Mouse (Mus musculus) macrophage (primary cell): ENCODE data around the gene Stat5b. TPM values are rescaled to one million over a fixed set of nuclear protein-coding genes. Genes with fewer than 3 reads are reported as not detected.

Source experiments
- H3K27ac ChIP-seq: fragments of 350-480 bp; formaldehyde crosslinking; 2 replicates; pipeline ENCODE4 v1.9.0; 2021
- H3K36me3 ChIP-seq: fragments of 350-480 bp; formaldehyde crosslinking; 2 replicates; pipeline ENCODE4 v1.9.0; 2021; ENCODE audit errors: inconsistent target
- H3K4me3 ChIP-seq: fragments of 350-480 bp; formaldehyde crosslinking; 2 replicates; pipeline ENCODE4 v1.9.0; 2021; ENCODE audit errors: inconsistent target
- H3K79me2 ChIP-seq: fragments of 350-480 bp; formaldehyde crosslinking; 2 replicates; pipeline ENCODE4 v1.9.0; 2021; ENCODE audit errors: inconsistent target
- WGBS: methylation state at CpG from one replicate; pipeline ENCODE4 v1.1.7; 2026; ENCODE audit warnings: inconsistent platforms; ENCODE audit not compliant: missing documents; 5-methylcytosine and 5-hydroxymethylcytosine counted together
- polyA plus RNA-seq: library from polyadenylated mRNA; stranded (reverse); fragments of 250-400 nt; gene quantifications from 3 replicates; pipeline ENCODE4 v1.2.4, GENCODE M21; 2018; ENCODE audit warnings: inconsistent platforms

The Stat5b gene
- polyA plus RNA-seq, 1 experiment from 2014 or later: 16.7 TPM

- Histone ChIP-seq H3K79me2 (no peaks in the 10 kb centered on the region), H3K4me3 (no peak overlapping the region), H3K36me3 (peaks cover 85% of the 10 kb centered on the region), H3K27ac (no peak overlapping the region)
- 91% methylated on average over 8 of the region's 8 CpGs for WGBS
Measured at GRCm38 (mm10) chr11:100886188-100886740, 35.7 kb upstream of the Stat5b start.

GRCm38 (mm10) chr11:100885472-100885871 is 34.9 kb upstream of the Stat5b start:
- H3K27ac ChIP-seq: no peak overlapping the region
- H3K79me2 ChIP-seq: no peaks in the 10 kb centered on the region
- no peak overlapping the region for H3K4me3 ChIP-seq
- H3K36me3 ChIP-seq: peaks cover 83% of the 10 kb centered on the region

- H3K27ac ChIP-seq: no peak overlapping the region
- WGBS: 95% methylated on average over 10 of the region's 10 CpGs
Measured at GRCm38 (mm10) chr11:100883640-100884039, 33.1 kb upstream of the Stat5b start.

GRCm38 (mm10) chr11:100879321-100880078 is 29.0 kb upstream of the Stat5b start:
- 90% methylated on average over 11 of the region's 15 CpGs for WGBS
- no peak overlapping the region for H3K27ac ChIP-seq
- peaks cover 67% of the 10 kb centered on the region for H3K36me3 ChIP-seq
- H3K4me3 ChIP-seq: no peak overlapping the region
- no peaks in the 10 kb centered on the region for H3K79me2 ChIP-seq

More at GRCm38 (mm10) chr11:100883640-100884039, 33.1 kb upstream of the Stat5b start:
- Histone ChIP-seq H3K79me2 (no peaks in the 10 kb centered on the region), H3K4me3 (no peak overlapping the region), H3K36me3 (peaks cover 79% of the 10 kb centered on the region)

GRCm38 (mm10) chr11:100875761-100876160 is 25.2 kb upstream of the Stat5b start:
- no peak overlapping the region for H3K4me3 ChIP-seq
- H3K79me2 ChIP-seq: no peaks in the 10 kb centered on the region
- 100% methylated on average over 3 of the region's 3 CpGs for whole genome bisulfite sequencing
- H3K27ac ChIP-seq: no peak overlapping the region
- H3K36me3 ChIP-seq: peaks cover 58% of the 10 kb centered on the region

GRCm38 (mm10) chr11:100870968-100871350 is 20.4 kb upstream of the Stat5b start:
- Histone ChIP-seq H3K27ac (no peak overlapping the region), H3K79me2 (no peaks in the 10 kb centered on the region), H3K36me3 (peaks cover 54% of the 10 kb centered on the region), H3K4me3 (no peak overlapping the region)
- 94% methylated on average over 8 of the region's 8 CpGs for WGBS

GRCm38 (mm10) chr11:100870256-100870967 is 19.9 kb upstream of the Stat5b start:
- Histone ChIP-seq H3K79me2 (no peaks in the 10 kb centered on the region), H3K27ac (no peak overlapping the region), H3K4me3 (no peak overlapping the region), H3K36me3 (peaks cover 53% of the 10 kb centered on the region)
- 89% methylated on average over 10 of the region's 10 CpGs for WGBS

- Histone ChIP-seq H3K4me3 (no peak overlapping the region), H3K36me3 (peaks cover 62% of the 10 kb centered on the region), H3K27ac (no peak overlapping the region), H3K79me2 (peaks cover 8% of the 10 kb centered on the region; the same call in 1 of the 2 replicates)
- 49% methylated on average over 7 of the region's 7 CpGs for WGBS
Measured at GRCm38 (mm10) chr11:100865618-100866017, 15.1 kb upstream of the Stat5b start.

GRCm38 (mm10) chr11:100863141-100863540 is 12.6 kb upstream of the Stat5b start:
- H3K79me2 ChIP-seq: peaks cover 8% of the 10 kb centered on the region; the same call in 1 of the 2 replicates
- WGBS: 87% methylated on average over 10 of the region's 10 CpGs
- peaks cover 45% of the 10 kb centered on the region for H3K36me3 ChIP-seq
- no peak overlapping the region for H3K27ac ChIP-seq
- no peak overlapping the region for H3K4me3 ChIP-seq

GRCm38 (mm10) chr11:100861836-100862235 is 11.3 kb upstream of the Stat5b start:
- Histone ChIP-seq H3K79me2 (peaks cover 8% of the 10 kb centered on the region; the same call in 1 of the 2 replicates), H3K36me3 (peaks cover 33% of the 10 kb centered on the region), H3K4me3 (no peak overlapping the region), H3K27ac (no peak overlapping the region)
- 81% methylated on average over 3 of the region's 3 CpGs for WGBS

- Histone ChIP-seq H3K79me2 (peaks cover 8% of the 10 kb centered on the region; the same call in 1 of the 2 replicates), H3K36me3 (peaks cover 33% of the 10 kb centered on the region), H3K27ac (peak overlapping the region; percentile 66), H3K4me3 (peak overlapping the region; percentile 68)
- 14% methylated on average over 7 of the region's 7 CpGs for WGBS
Measured at GRCm38 (mm10) chr11:100861335-100861734, 10.8 kb upstream of the Stat5b start.

GRCm38 (mm10) chr11:100860198-100861048 is 9.9 kb upstream of the Stat5b start:
- H3K4me3 ChIP-seq: peak overlapping the region; percentile 68
- under 1% methylated on average over 54 of the region's 55 CpGs for WGBS
- H3K27ac ChIP-seq: peak overlapping the region; percentile 66
- peaks cover 29% of the 10 kb centered on the region for H3K36me3 ChIP-seq
- peaks cover 8% of the 10 kb centered on the region; the same call in 1 of the 2 replicates for H3K79me2 ChIP-seq

GRCm38 (mm10) chr11:100859579-100860075 is 9.1 kb upstream of the Stat5b start:
- Histone ChIP-seq H3K36me3 (peaks cover 21% of the 10 kb centered on the region), H3K79me2 (peaks cover 8% of the 10 kb centered on the region; the same call in 1 of the 2 replicates), H3K4me3 (peak overlapping the region; percentile 30), H3K27ac (peak overlapping the region; percentile 24; the same call in 1 of the 2 replicates)
- WGBS: 52% methylated on average over 6 of the region's 6 CpGs
